Mouse (Mus musculus) limb, embryonic 11.5 days (tissue): ENCODE data around the gene Col24a1. TPM values are rescaled to one million over a fixed set of nuclear protein-coding genes. Genes with fewer than 3 reads are reported as not detected.

ENCODE experiments used
- polyA plus RNA-seq: library from polyadenylated mRNA; unstranded; fragments of >200 nt; fragmentation: Nextera tagmentation; extraction: Ambion mirVana; gene quantifications from 2 replicates; pipeline ENCODE4 v1.2.1, GENCODE M21; 2014

The Col24a1 gene
- polyA plus RNA-seq, 1 experiment from 2014 or later: 1.2 TPM

Other genes with a start within 250 kb of the Col24a1 start
- 0.04 and 0.13 TPM in 2 replicates for gene Clca2, start 193.0 kb upstream of the Col24a1 start, polyA plus RNA-seq
- 20.7 and 20.9 TPM in 2 replicates for gene Odf2l, start 173.9 kb upstream of the Col24a1 start, polyA plus RNA-seq